Mouse (Mus musculus) adrenal gland, adult 8-10 months (tissue): Measurements from ENCODE around the gene Schip1. TPM values are rescaled to one million over a fixed set of nuclear protein-coding genes. Genes with fewer than 3 reads are reported as not detected.

Experiments
- DNase-seq: peaks from one replicate; pipeline ENCODE4 v3.0.0; 2022
- total RNA-seq, 4 experiments: library from RNA; stranded (reverse); gene quantifications; 2 replicates each; pipeline ENCODE4 v1.2.4; 2022

Gene Schip1
- total RNA-seq, 4 experiments from 2014 or later = 7.6 to 8.7 (median 8.6) TPM

DNA sequence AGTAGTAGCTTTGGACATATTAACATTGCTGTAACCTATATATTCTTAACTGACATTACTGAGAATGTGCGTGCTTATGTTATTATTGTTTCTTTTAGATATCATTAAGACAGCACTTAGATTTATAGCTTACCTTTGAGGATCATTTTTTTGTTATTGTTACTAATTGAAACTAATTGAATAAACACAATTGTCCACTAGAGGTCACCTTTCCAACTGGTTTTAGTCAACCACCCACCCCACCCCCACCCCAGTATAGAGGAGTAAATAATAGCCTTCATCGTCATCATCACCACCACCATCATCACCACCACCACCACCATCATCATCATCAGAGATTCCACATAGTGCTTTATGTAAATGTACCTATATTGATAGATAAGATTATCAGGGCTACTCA lies 498.2 kb downstream of the Schip1 start:
- DNase-seq = no peak

DNA sequence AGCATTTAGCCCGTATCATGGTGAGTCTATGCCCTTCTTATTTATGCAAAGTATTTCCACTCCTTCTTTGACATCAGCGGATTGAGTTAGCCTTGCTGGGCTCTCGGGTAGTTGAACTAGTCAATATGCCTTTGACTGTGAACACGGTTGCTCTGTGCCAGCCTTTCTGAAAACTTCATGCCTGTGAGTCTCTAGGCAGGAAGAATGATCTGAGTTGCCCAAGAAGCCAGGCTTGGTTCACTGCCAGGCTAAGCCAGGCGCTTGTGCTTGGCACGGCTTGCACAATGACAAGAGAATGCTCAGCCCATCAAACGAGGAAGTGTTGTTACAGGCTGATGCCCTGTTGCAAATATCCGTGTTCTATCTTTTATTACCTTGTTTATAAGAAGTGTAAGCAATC lies 499.3 kb downstream of the Schip1 start:
- DNase-seq = peak; percentile 67

DNA sequence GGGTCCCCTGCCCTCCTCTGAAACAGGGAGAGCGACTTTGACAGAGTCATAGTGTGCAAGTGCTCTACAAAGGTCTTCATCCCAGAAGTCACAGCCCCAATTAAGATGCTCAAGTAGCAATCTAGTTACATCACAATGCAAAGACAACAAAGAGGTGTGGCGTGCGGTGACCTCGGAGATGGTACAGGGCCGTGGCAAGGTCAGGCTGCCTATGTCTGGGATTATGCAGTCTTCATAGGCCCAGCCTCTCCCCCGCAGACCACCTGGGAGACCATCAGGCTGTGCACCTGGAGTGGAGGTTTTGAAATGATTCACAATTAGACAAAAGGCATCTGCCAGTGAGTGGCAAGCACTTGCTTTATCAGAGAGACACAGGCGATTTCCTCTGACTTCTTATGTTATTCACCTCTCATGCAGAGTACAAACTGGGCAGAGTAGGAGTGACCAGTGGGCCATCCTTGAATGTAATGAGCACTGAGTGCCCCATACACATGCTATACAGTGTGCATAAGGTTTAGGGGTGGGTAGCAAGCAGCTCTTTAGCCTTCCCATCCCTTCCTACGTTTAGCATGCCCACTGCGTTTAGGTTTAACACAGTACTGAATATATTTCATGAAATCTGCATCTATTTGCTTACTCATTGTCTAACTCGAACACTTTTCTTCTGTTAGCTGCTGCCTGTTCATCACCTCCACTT lies 500.5 kb downstream of the Schip1 start:
- no peak for DNase-seq

DNA sequence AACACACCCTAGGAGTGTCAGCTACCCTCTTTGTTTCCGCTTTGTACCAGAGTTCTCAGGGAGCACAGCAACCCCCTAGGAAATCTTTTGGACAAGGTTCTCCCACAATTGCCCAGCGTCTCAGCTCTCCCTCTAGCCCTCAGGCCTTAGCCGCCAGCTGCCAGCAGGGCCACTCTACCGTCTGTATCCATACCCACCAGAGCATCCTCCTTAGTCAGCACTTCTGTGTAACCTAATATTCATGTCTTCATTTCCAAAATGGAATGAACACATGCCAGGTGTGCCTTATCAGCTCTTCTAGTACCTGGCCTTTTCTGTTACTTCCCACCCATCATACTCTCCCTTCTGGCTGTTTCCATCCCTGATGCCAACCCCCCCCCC lies 501.1 kb downstream of the Schip1 start:
- no peak for DNase-seq

DNA sequence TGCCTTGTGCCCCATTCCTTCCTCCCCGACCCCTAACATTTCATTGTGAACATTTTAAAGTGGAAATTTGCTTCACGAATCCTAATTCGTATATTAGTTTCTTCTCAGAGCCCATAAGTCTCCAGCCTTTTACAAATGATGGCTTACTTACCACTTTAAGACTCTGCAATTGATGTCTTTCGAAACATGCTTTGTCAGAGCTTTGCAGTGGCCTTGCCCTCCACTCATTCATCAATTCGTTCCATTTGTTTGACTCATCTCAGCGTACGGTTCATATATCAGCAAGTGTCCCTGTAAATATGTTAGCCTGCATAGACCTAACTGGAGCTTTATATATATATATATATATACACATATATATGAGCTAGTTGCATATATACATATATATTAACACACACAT lies 503.0 kb downstream of the Schip1 start:
- DNase-seq = peak; percentile 42

DNA sequence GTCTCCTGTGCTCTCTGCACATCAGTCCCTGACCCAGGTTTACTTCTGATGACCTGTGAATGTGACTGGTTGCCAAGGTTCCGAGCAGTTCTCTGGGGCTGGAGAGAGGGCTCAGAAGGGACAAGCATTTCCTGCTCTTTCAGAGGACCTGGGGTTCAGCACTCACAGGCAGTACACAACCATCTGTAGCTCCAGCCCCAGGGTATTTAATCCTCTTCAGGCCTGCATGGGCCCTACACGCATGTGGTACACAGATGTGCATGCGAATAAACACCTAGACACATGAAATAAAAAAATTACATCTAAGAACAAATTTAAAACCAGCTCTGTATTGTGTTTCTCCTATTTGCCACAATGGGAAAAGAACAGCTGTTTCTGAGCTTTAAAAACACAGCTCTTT lies 503.5 kb downstream of the Schip1 start:
- DNase-seq = no peak

DNA sequence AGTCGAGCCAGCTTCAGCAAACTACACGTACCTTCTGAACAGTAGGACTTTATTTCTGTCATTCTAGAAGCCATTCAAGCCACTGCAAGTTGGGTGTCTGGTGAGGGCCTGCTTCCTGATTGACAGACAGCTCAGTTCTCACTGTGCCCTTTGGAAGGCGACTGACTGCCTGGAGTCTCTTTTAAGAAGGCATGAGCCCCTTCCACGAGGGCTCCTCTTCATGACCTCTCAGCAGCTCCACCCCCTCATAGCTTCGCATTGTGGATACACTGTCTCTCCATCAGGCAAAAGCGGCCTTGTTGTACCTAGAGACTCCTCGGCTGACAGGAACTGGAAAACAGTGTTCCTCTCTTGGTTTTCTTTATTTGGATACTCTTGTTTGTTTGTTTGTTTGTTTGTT lies 504.1 kb downstream of the Schip1 start:
- DNase-seq = no peak

DNA sequence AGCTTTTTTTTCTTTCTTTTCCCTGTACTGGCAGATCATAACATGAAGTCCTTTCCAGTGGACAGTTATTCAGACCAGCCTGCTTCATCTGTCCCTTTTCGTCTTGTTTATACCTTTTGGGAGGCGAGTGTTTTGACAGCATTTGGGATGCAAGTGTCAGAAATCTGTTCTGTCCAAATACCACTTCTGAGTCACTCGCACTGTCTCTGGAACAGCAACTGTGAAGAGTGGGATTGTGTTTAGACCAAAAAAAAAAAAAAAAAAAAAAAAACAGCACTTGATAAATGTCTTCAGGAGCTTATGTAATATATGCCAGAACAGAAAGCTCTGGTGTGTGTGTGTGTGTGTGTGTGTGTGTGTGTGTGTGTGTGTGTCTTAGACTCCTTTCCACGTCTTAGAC lies 505.7 kb downstream of the Schip1 start:
- no peak for DNase-seq

DNA sequence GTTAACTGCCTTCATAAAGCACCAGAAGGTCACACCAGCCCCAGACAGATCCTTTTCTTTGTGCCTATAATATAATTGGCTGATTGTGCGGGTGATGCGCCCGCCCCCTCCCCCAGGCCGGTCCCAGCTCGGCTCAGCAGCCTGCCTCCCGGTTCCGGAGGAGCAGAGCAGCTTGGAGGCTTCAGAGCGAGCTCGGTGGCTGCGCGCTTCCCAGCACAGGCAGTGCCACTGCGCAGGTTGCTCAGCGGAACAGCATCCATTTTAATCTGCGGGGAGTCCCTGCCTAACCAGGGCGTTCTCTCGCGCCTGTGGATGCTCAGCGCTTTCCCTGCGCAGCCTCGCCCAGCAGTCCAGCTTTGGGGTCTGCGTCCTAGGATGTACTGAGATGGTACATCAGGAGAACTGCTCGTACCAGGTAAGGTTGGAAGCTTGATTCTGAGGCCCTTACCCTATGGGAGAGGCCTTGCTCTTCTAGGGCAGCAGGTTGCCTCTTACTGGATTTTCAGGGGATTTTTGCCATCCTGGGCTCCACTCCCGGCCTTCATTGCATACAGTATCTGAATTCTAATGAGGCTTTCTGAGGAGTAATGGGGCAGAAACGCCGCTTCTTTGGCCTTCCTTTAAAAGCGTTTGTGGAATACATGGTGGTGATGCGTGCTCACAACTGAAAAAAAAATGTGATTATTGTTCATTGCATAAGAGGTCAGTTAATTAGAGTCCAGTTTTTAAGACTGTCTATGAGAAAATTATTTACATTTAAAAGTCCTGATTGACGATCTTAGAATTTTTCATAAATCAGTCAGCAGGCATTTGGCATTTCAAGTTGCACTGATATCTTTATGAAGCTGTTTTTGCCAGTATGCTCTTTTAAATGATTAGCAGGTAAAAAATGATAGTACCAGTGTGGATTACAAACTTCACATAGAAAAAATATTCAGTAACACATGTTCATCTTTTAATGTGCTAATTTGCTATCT lies 507.9 kb downstream of the Schip1 start:
- peak; percentile 24 for DNase-seq

DNA sequence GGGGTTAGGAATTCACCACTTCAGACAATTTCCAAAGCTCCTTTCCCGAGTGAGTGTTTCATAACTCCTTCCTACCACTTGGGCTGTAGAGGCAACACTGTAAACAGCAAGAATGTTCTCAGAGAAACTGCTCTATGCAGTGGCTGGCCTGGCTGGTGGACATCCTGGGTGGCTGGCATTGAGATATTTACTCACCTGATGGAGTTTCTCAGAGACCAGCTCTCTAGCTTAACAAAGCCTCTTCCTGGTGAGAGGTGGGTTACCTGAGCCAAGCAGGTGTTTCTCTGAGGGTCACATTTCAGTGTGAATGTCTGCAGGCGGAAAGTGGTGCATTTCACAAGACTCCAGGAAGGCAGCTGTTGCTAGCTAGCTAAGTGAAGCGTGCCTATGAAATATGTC lies 508.6 kb downstream of the Schip1 start:
- DNase-seq = no peak

DNA sequence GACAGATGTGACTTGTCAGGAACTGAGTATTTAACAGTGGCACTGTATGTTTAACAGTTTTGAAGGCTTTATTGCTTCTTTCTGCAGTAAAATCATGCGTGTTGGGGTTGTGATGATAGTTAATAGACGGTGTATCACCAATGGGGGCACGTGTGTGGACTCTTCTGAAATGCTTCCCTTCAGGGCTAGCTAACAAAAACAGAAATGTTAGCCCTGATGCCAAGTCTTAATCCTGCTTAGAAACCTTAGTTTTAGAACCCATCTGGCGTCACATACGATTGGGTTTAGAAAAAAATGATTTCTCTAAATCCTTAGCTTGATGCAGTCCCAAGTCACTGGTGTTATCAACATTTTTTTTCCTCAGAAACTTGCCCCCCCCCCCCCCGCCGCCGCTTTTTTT lies 509.5 kb downstream of the Schip1 start:
- no peak for DNase-seq

DNA sequence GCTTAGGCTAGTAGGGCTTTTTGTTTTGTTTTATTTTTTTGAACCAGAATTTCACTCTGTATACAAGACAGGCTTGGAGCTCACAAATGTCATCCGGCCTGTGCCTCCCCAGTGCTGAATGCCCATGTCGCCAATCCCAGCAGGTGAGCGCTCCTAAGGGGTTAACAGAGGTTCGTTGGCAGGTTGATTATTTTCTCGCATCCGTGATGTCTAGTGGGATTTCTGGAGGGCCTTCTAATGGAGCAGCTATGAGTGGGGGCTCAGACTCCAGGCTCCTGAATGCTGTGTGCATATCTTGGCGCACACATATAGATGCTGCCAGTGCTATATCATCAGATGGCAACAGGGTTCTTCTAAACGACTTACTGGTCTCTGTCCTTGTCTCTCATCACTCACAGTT lies 510.0 kb downstream of the Schip1 start:
- no peak for DNase-seq

DNA sequence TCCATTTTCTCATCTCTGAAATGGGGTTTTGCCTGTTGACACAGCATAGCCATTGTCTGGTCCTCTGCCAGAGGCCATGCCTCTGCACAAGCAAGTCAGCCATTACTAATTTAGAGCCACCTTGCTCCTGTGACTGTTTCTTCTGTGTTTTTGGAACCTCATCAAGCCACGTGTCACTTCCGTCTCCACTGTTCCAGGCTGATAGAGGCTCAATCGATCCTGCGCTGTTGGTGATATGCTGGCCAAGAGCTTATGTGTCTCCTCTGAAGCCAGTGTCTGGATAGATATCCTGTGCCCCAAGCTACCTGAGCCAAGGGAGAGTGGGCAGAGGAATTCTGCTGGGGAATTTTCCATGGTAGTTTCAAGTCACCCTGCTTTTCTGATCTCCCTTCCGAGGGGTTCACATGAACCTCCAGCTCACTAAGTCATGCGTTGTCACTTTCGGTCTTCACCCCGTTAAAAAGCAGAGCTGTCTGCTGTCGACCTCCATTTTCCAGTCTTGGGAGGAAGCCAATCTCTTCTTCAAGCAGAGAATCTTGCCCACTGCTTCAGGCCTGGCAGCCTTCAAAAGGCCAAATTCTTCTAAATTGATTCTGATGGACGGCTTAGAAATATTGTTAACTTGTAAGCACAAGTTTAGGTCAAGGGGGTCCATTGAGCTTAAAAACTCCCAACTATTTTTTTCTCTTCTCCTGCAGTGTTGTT lies 511.2 kb downstream of the Schip1 start:
- no peak for DNase-seq

DNA sequence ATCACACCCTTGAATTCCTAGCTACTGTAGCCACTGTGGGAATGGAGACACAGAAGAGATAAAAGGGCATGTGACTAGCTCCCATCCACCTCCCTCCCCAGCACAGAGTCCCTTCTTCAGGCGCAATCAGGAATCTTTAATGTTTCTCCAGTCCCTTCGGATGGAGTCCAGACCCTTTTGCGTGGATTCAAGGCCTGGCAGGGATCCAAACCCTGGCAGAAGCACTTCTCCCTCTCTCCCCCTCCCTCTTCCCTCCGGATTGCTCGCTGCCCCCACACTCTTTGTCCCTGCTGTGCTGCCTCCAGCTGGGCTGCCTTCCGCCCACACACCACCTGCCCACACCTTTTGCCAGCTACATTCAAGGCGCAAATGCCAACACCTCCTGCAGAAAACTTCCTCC lies 511.8 kb downstream of the Schip1 start:
- no peak for DNase-seq

DNA sequence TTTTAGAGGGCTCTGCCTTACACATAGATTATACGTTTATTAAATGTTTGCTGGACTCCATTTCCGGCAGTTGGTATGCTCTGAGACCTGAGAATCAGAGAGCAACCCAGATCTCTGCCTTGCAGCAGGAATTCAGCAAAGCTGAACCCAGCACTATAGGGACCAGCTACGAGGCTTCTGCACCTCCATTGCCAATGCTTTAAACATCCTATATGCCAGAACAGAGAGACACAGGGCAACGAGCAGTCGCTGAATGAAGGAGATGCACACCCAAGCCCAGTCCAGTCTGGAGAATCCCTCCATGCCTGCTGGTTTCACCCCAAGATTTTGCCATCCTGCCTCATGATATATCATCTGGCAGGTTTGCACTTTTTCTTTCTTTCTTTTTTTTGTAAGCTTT lies 512.3 kb downstream of the Schip1 start:
- no peak for DNase-seq

DNA sequence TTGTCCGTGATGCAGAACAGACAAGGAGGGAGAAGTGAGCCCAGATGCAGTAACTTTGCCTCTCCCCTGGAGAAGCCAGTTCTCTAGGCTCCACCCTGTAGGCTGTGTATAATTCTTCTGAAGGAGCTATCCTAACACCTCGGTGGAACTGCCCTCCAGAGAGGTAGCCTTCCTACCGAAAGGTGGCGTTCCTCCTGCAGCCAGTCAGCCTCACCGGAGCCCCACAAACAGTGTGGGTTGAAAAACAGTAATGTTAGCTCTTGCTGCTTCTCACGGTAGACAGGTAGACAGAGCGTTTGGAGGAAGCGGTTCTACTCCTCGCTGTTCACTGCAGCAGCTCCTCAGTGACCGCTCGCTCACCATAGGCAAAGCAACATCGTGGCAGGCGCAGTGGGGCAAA lies 517.0 kb downstream of the Schip1 start:
- DNase-seq = no peak

DNA sequence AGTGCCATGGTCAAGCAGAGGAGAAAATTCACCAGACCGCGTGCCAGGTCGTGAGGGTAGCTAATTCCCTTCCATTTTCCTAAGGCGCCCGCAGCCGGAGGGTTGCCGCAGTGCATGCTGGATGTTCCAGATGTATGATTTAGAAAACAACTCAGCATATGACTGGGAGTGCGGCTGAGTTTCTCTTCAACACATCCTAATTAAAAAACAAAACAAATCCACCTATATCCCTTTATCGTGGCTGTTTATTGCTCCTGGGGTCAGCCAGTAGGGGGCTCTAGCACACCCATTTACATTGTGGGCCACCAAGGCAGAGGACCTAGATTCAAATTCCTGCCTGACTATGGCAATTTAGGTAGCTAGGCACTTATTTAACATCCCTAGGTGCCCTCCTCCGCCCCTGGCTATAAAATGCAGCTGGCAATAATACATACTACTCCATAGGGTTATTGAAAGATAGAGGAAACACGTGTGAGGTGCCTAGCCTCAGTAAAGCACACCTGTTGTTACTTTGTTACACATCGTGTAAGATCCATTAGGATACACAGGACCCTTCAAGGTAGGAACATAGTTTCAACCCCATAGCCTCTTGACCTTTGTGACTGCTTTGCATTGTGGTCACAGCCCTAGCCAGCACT lies 517.6 kb downstream of the Schip1 start:
- no peak for DNase-seq

DNA sequence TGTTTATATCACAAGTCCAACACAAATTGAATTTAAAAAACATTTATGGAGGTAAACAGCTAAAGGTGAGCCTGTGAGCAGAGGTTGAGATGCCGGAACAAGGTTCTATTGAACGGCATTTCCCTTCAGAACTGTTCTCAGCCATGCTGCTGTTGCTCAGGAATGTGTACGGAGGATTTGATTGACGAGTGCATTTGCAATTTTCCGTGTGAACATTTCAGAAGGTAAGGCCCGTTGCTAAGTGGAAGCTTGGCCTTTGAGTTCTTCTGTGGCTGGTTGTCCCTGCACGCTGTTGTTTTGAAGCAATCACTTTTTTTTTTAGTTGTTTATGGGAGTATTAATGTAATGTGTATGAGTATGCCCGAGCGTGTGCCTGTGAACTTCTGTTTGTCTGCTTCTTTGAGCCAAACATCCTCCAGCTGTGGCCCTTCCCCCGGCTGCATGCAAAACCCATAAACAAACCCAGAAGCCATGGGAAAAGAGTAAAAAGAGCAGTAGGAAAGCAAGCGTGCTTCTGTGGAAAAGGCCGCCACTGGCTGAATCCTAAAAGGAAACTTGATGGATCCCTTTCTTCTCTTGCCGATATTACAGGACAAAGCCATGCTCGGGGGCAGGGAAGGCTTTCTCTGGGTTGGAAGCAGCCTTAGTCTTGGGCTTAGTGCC lies 518.6 kb downstream of the Schip1 start:
- DNase-seq = no peak

DNA sequence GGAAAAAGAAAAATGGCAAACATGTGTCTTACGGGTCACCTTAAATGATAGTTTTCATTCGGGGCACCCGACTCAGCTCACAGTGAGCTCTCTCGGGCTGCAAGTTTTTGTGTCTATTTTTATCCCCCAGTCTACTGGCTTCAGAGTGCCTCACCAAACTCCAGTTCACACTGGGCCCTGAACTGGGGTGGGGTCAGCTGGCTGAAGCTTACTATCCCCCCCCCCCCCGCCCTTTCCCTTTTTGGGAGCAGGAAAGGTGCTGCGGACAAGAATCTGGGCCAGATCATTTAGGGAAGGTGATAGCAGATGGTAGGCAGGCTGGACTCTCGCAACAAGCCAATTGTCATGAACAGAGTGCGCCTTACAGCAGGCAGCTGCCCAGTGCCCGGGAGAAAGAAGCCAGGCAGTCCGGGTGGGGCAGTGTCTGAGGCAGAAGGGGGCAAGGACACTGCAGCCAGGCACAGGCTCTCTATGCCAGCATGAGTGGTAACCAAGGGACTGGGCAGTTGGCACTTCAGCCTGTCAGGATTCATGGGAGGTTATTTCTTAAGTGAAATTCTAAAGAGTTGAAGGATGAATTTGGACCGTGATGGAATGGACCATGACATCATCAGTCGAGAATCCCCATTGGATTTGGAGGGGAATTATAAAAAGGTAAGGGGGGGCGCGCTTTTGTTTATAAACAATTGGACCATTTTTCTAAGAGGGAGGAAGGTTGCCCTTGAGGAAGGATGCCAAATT lies 519.3 kb downstream of the Schip1 start:
- DNase-seq = peak; percentile 57

DNA sequence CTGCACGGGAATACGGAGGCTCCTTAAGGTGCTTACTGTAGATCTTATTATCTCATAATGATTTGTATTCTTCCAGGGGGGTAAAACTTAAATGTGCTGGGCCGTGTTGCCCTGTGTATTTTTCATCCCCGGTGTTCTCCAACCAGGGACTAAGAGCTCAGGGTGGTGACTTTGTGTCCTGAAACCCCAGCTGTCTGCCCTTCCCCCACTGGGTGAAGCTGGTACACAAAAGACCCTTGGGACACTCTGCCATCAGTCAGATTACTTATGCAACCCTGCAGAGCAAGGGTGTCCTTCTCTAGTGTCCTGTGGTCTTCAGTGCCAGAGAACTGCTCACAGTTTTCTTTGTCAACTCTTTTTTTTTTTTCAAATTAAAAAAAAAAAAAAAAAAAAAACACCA lies 520.6 kb downstream of the Schip1 start:
- DNase-seq = no peak

DNA sequence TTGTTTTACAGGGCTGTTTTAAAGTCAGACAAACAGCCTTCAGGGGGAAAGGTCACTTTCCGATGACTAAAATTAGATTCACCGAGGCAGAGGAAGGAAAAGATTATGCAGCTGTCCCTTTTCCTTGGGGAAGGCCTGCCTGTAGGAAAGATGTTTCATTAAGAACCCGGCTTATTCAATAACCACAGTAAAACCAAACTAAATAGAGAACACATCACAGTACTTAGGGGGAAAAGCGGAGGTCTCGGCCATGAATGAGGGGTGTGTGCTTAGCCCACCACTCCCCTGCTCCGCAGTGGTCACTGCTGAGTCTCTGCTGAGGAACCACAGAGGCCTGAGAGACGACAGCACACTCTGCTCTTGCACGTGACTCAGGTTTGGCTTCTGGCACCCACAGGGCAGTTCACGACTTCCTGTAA lies 522.1 kb downstream of the Schip1 start:
- DNase-seq = no peak
